Mouse (Mus musculus) kidney, adult 18-20 months (tissue): ENCODE results near the gene Gba.

Source experiments
- DNase-seq: peaks from one replicate; pipeline ENCODE4 v3.0.0; 2021

Gene Gba

GRCm38 (mm10) chr3:89244158-89244981 is 41.6 kb downstream of the Gba start:
- DNase-seq, result peak; percentile 49

- DNase-seq, result no peak
Measured at GRCm38 (mm10) chr3:89244982-89245687, 42.4 kb downstream of the Gba start.

- DNase-seq, result no peak
Measured at GRCm38 (mm10) chr3:89245688-89246171, 43.0 kb downstream of the Gba start, which contains the start of gene Krtcap2. Krtcap2 (plus strand) TSS chr3:89245966.

- peak; percentile 91 for DNase-seq
Measured at GRCm38 (mm10) chr3:89246261-89247100, 43.8 kb downstream of the Gba start, which contains the start of gene Trim46. Trim46 (minus strand) TSS chr3:89246309.

- DNase-seq, result no peak
Measured at GRCm38 (mm10) chr3:89247466-89247865, 44.7 kb downstream of the Gba start.

- peak; percentile 84 for DNase-seq
Measured at GRCm38 (mm10) chr3:89250435-89251040, 47.8 kb downstream of the Gba start.

- peak; percentile 74 for DNase-seq
Measured at GRCm38 (mm10) chr3:89251365-89251895, 48.7 kb downstream of the Gba start.

- no peak for DNase-seq
Measured at GRCm38 (mm10) chr3:89254994-89255393, 52.3 kb downstream of the Gba start.

GRCm38 (mm10) chr3:89256177-89256576 is 53.4 kb downstream of the Gba start:
- DNase-seq, result no peak
